Mouse (Mus musculus): ENCODE measurements around the gene Vps35.
A peak's percentile ranks its signal among the peaks of the same experiment; 100 is the strongest.

Vps35 gene

GRCm38 (mm10) chr8:85299434-85300077, at the start of gene Vps35, which contains the start of gene Orc6:
TSS of gene Vps35 (minus strand) at chr8:85299802.
TSS of gene Orc6 (plus strand) at chr8:85299632.
- DNase-seq, result peak; percentile 97 to 98

- DNase-seq, result peak in 1 of 2 experiments; percentile 18
Observed at GRCm38 (mm10) chr8:85339871-85340573, 40.4 kb upstream of the Vps35 start.

GRCm38 (mm10) chr8:85337681-85338080, 38.1 kb upstream of the Vps35 start:
- DNase-seq, result no peak

- DNase-seq, result no peak
Observed at GRCm38 (mm10) chr8:85336211-85336933, 36.8 kb upstream of the Vps35 start.

- no peak for DNase-seq
Observed at GRCm38 (mm10) chr8:85335105-85335504, 35.5 kb upstream of the Vps35 start.

- no peak for DNase-seq
Observed at GRCm38 (mm10) chr8:85329506-85329905, 29.9 kb upstream of the Vps35 start.

- DNase-seq, result no peak
Observed at GRCm38 (mm10) chr8:85327036-85327435, 27.4 kb upstream of the Vps35 start.

GRCm38 (mm10) chr8:85323084-85323483, 23.5 kb upstream of the Vps35 start:
- no peak for DNase-seq

- no peak for DNase-seq
Observed at GRCm38 (mm10) chr8:85321981-85322380, 22.4 kb upstream of the Vps35 start.

- DNase-seq, result no peak
Observed at GRCm38 (mm10) chr8:85318534-85318933, 18.9 kb upstream of the Vps35 start.

- no peak for DNase-seq
Observed at GRCm38 (mm10) chr8:85313036-85313435, 13.4 kb upstream of the Vps35 start.

- peak in 1 of 2 experiments; percentile 13 for DNase-seq
Observed at GRCm38 (mm10) chr8:85311743-85312142, 12.1 kb upstream of the Vps35 start.

- no peak for DNase-seq
Observed at GRCm38 (mm10) chr8:85308564-85308963, 9.0 kb upstream of the Vps35 start.

GRCm38 (mm10) chr8:85303531-85303930, 3.9 kb upstream of the Vps35 start:
- no peak for DNase-seq

GRCm38 (mm10) chr8:85302931-85303330, 3.3 kb upstream of the Vps35 start:
- DNase-seq, result no peak

- no peak for DNase-seq
Observed at GRCm38 (mm10) chr8:85301941-85302340, 2.3 kb upstream of the Vps35 start.

- no peak for DNase-seq
Observed at GRCm38 (mm10) chr8:85298600-85299433, 785 bp downstream of the Vps35 start.

GRCm38 (mm10) chr8:85286846-85287245, 12.8 kb downstream of the Vps35 start:
- DNase-seq, result no peak

- no peak for DNase-seq
Observed at GRCm38 (mm10) chr8:85227297-85227696, 72.3 kb downstream of the Vps35 start.

- no peak for DNase-seq
Observed at GRCm38 (mm10) chr8:85225688-85226087, 73.9 kb downstream of the Vps35 start, which contains the start of gene Olfr371. TSS of gene Olfr371 (plus strand) at chr8:85225988.

- no peak for DNase-seq
Observed at GRCm38 (mm10) chr8:85220992-85221391, 78.6 kb downstream of the Vps35 start.

- DNase-seq, result no peak
Observed at GRCm38 (mm10) chr8:85220220-85220619, 79.4 kb downstream of the Vps35 start.

Data from cerebellum, postnatal 25 days (tissue).